Mouse (Mus musculus) layer of hippocampus, adult 11-12 months (tissue): Measurements from ENCODE around the gene Sik1.

Experiments
- DNase-seq: peaks from one replicate; pipeline ENCODE4 v3.0.0; 2022; ENCODE audit warnings: low spot score

Sik1 gene

DNA sequence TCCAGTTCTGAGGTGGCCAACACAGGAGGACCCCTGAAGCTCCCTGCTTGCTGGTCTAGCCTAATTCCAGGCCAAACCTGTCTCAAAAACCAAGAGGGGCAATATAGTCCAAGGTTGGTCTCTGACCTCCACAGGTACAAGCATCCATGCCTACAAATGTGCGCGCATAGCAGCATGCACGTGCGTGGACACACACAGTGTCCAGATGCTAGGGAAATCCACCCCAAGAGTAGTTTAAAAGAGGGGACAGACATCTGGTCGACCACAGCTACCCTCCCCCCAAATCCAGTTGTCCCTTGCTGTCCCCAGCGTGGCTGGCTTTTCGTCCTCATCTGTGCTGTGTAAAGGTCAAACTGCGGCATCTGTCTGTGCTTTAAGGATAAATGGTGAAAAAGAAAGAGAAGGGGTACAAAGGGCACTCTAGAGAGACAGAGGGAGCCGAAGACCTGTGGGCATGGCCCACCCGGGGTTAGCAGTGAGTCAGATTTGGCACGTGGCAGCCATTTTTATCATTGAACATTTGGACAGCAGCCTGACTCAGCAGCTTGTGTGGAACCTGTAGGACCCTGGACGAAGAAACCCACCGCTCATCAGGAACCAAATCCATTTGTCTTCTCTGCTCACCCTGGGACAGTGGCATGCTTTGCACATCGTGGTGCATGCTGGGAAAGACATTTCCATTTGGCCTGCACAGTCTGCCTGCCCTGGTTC is 23.6 kb downstream of the Sik1 start:
- DNase-seq, result no peak

DNA sequence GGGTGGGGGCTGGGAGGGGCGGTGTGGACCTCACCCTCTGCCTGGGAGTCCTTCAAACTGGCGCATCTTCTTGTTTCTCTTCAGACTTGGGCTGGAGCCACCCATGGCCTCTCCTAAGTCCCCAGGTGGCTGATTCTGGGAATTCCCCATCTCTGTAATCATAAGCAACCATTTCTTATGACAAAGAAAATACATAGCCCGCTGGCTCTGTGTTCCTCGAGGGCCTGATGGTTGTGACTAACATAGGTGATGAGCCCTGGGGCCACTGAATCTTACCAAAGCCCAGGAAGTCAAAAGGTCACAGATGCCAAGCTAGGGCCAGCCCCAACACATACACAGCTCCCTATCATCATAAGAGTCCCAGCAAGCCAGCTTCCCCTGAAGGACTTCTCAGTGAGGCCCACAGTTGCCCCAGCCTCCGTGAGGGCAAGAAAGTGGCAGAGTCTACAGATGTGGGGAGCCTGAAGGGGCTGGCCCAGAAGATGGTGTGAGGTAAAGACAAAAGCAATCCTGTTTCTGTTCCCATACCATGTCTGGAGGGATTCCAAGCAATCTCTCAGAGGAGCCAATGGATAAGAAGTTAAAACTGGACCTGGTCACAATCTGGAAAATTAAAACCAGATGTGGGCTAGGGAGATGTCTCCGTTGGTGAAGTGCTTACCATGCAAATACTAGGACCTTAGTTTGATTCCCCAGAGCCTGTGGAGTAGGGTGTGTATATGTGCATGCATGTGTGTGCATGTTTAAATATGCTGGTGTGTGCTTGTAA is 24.3 kb downstream of the Sik1 start:
- no peak for DNase-seq

DNA sequence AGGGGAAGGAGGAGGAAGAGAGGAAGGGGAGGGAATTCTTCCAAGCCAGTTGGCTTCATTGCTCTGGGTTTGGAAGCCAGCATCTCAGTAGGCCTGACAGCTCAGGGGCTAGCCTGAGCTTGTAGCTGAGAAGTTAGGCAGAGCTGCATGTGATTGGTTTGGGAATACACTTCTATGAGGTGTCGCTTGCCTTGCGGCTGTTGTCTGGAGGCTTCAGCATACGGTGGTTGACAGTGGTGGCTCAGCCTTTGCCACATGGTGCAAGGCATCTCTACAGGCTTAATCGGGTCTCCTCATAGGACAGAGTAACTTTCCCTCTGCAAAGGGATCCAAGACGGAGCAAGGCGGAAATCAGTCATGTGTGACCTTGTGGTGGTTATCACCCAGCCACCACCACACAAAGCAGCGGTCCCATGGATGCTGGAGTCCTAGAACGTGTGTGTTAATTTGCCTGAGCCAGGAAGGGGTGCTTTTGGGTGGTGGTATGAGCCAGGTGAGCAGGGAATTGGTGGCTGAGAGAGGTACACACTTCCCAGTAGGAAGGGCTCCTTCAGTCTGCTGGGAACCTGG is 25.0 kb downstream of the Sik1 start:
- no peak for DNase-seq

DNA sequence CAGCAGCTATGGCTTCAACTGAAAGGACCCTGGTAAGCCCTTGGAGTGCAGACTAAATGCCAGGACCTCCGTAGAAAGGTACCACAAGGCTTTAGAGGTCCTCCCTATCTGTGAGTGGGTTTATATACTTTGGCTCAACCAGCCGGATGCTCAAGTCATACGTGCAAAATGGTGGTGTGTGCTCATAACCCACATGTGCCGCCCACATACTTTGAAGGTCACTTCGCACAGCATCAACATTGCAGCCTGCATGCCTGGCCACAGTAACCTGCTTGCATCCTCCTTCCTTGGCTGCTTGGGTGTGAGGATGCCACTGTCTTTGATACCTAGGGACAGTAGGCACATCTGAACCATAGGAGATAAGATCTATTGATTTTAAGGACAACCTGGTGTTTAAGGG is 26.7 kb downstream of the Sik1 start:
- DNase-seq, result no peak

DNA sequence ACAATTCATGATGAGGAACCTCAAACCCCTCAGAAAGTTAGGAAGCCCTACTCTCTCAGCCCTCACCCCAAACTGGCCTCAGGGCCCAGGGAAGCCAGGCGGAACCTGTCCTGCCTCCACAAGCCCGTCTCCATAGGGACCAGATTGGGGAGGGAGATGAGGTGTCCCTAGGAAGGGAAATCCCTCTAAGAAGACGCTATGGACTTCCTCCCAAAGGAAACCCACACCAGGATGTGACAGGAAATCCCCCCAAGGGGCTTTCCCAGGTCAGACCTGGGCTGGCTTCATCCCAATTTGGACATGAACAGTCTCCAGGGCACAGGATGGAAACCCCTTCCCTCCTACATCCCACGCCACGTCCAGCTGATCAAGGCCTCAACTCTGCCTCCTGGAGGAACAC is 27.5 kb downstream of the Sik1 start:
- DNase-seq, result no peak

DNA sequence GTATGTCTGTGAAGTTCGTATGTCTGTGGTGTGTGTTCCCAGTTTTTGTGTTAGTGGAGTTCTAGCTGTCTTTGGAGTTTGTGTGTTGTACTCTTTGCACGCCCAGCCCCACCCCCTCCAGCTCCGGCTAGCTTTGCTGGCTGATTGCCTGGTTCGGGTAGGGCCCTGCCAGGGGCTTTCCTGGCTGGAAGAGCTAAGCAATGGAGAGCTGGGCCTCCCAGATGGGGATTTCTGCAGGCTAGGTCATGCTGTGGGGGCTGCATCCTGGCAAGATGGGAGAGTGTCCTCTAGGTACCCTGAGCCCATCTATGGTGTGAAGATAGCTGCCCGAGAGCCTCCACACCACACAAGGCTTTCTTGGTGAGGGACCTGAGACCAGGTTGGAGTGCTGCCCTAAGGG is 28.4 kb downstream of the Sik1 start:
- no peak for DNase-seq

DNA sequence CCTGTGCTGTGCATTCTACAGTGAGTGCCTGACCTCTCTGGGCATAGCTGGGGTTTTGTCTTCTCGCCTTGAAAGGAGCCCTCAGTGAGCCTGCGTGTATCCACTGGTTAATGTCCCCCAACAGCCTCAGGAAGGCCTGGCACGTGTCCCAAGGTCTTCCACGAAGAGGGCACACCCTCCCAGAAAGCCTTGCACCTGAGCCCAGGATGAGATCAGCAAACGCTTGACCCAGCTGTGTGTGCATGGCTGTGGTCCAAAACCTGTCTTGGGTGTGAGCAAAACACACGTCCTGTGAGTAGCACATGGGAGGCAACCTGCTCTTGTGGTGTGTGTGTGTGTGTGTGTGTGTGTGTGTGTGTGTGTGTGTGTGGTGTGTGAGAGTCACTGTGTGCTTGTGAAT is 28.9 kb downstream of the Sik1 start:
- DNase-seq, result no peak

DNA sequence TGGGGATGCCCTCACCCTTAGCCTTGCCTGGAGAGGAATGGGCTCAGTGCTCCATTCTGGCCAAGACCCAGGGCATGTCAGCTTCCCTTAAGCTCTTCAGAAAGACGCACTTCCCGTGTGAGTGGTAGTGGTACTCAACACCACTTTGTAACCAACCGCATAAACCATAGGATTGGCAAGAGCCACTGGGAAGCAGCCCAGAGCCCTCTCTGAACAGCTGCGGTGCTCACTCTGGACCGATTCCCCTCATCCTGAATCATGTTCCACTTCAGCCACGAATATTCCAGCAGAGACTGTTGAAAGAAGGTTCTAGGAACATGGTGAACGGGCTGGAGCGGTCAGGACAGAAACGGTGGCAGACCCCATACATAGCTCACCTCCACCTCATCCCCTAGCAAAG is 29.9 kb downstream of the Sik1 start:
- no peak for DNase-seq

DNA sequence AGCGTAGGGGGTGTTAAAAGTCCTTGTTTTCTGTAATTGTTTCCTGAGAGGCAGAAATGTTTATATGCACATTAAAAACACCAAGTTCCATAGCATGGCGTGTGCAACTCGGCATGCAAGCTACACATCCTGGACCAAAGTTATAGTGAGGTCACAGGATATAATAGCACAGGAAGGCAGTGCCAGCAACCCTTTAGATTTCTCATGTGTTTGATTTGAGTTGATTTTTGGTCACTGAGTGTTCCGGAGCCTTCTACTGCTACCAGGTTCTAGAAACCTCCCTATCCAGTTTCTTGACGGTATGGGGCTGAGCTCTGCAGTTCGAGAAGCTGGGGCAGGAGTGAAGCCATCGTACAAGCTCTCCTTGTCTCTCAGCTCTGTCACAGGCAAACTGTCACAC is 30.8 kb downstream of the Sik1 start:
- DNase-seq, result no peak

DNA sequence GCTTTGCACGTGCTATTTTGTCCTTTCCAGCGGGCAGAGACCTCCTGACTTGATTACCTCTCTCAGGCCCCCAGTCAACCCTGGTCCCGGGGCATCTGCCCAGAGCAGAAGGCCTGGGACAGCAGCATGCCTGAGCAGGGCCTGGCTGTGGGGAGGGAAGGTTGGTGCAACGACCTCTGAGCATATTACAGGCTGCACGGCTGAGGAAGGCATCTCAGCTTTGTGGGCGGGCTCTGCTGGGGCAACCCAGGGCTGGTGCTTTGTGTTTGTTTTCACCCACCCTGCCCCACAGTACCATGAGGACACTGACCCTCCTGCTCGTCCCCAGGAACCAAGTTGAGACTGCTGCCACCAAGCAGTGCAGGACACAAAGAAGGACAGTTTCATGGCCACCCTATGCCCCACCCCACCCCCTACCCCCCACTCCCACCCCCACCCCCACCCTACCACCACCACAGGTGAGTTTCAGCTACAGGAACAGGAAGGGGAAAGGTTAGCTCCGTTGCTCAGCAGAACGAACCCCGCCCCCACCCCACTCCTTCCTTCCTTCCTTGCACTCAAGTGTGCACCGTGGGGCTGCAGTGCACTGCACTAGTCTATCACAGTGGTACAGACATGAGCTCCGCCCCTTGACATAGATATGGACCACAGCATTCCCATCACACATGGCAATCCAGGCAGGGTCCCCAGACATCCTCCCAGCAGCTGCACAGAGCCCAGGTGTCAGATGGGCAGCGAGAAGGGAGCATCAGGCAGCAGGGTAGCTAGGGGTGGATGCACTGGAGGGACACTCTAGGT is 34.3 kb downstream of the Sik1 start:
- no peak for DNase-seq

DNA sequence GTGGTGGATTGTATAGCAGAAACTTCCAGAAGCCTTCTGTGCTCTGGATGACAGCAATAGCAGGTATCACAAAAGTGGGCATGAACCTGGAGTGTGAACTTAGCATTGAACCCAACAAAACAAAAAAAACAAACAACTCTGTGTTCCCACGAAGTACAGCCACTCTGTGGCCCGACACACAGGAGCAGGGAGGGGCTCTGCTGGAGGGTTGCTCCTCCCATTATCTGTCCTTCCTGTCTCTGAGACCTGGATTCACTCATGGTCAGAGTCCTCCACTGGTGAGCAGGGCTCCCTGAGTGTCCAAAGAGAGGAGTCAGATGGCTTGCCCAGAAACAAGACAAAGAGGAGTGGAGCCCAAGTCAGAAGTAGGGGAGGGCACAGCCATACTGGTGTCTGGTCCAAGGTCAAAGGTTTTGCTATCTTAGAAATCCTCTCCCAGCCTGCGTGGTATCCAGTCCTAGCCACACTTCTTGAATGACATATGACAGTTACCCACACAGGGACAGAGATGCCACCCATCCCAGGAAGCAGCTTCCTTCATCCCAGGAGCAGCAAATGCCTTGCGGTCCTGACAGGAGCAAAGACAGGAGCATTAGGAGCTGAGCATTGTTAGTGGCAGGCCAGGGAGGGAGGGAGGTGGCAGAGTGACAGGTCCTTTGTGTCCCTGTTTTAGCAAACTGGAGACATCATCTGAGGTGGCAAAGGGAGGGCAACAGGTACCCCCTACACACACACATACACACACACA is 35.3 kb downstream of the Sik1 start:
- no peak for DNase-seq

DNA sequence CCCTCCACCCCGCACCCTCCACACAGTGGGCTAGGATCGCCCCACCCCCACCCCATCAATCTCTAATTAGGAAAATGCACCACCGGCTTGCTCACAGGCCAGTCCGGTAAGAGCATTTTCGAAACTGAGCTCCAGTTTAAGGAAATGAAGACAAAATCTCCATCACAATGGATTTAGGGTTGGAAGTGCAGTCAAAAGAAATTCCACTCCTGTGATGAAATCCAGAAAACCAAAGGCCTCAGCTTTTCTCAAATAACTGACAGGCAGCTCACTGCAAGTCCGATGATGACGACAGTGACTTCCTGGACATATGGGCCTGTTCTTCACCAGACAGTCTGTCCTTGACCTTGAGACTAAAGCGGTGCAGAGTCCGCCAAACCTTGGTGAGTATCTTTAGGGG is 36.2 kb downstream of the Sik1 start:
- no peak for DNase-seq

DNA sequence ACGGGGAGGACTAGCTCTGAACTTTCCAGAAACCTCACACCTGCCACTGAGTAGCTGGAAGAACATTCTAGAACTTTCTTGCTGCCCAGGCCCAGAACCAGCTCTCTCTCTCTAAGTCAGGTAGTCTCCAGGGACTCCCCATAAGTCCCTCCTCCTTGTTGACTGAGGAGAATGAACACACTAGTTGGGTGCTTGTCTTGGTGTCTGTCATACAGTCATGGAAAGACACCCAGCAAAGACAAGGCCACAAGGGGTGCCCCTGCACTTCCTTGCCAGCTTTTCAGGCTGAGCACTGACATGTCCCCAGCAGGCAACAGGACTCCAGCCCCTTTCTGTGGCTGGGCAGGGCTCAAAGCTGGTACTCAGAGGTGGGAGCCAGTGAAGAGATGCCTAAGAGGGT is 37.8 kb downstream of the Sik1 start:
- DNase-seq, result no peak

DNA sequence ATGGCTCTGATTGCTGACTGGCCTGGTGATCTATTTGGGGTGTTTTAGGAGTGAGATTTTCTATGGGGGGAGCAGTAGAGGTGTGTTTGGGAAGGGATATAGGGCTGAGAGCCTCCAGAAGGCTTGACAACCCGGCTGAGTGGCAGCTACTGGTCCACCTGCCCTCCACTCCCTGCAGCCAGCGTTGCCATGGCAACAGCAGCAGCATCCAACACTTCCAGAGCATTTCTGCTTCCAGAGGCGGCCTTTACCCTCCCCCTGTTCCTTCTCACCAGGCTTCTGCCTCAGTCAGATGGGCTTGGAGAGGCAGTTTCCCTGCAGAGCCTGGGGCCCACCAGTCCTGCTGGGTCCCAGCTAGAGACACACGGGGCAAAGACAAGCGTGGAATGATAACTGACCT is 38.4 kb downstream of the Sik1 start:
- DNase-seq, result peak; percentile 27

DNA sequence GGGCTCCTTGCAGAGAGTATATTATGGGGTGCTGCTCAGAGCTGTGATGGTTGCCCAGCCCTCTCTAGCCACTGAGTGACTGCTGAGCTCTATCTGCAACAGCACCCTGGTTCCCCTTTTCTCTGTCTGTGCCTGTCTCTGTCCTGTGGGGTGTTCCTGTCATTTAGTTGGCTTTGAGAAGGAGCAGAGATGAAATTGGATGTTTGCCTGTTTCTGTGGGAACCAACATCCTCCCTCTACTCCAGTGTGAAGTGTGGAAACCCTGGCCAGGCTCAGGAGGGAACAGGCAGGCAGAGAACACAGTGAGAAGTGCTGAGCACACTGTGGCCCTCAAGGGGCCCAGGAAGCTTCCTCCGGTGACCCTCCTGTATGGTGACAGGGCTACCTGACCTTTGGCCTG is 40.8 kb downstream of the Sik1 start:
- peak; percentile 59 for DNase-seq

DNA sequence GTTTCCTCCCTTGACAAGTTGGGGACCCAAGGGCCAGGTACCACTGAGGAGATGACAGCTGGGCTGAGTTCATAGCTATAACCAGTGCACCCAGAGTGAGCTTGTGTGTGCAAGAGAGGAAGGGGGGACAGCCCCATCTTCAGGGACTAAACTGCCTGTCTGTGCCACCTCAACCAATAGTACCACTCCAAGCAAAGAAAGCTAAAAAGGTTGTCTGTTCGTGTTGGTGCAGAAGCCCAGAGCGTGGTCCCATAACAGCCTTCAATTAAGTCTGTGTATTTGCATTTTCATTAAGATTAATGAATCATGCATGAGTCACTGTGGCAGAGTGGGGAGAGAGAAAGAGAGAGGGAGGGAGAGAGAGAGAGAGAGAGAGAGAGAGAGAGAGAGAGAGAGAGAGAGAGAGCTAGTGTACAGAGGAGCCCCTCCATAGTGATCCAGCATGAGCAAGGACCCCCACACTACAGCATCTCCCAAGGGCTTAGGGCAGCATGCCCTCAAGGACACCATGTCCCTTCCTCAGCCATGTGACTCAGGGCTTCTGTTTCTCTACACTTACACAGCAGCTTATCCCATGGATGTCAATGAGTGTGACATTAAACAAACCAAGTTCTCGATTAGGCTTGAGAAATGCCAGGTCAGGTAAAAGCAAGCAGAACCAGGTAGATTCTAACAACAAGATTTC is 41.5 kb downstream of the Sik1 start:
- no peak for DNase-seq

DNA sequence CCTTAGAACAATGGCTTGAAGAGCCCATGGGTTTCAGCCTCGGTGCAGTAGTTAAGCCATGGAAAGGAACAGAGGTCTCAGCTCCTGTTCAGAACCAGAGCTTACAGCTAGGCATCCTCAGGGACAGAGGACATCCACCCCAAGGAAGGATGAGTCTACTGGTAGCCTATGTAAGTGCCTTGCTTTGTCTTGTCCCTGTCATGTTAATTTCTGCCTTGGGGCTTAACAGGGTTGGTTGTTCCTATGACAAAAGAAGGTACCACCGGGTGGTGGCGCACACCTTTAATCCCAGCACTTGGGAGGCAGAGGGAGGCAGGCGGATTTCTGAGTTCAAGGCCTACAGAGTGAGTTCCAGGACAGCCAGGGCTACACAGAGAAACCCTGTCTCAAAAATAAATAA is 44.3 kb downstream of the Sik1 start:
- DNase-seq, result no peak

DNA sequence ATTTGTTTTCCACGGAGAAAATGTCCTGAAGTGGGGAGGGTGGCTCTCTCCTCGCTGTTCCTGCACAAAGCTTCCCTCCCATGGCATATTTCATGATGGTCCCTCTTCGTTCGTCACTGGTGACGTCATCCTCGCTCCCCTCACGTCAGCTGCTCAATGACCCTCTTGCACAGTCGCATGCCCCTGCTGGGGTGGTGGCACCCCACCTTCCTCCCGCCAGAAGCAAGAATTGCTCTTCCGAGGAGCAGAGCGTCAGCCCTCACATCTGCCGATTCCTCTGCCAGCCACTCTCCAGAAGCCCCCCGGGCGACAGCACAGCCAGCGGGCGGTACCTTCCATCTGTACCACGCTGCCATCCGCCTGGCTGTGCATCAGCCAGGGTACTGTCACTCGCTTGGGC is 45.7 kb downstream of the Sik1 start:
- DNase-seq, result no peak

DNA sequence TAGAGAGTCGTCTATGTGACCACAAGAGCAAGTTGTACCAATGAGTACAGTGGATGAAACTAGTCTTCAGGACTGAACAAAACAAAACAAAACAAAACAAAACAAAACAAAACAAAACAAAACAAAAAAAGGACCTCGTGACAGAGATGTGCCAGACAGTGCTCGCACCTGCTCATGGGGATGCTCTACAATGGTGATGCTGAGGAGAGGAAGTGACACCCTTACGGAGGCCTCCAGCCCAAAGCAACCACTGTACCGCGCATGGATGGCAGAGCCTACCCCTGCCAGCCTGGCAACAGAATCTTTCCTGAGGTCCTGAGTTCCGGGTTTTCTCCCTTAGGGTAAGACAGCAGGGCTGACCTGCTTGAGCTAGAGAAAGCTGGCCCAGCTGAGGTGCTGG is 46.5 kb downstream of the Sik1 start:
- no peak for DNase-seq

DNA sequence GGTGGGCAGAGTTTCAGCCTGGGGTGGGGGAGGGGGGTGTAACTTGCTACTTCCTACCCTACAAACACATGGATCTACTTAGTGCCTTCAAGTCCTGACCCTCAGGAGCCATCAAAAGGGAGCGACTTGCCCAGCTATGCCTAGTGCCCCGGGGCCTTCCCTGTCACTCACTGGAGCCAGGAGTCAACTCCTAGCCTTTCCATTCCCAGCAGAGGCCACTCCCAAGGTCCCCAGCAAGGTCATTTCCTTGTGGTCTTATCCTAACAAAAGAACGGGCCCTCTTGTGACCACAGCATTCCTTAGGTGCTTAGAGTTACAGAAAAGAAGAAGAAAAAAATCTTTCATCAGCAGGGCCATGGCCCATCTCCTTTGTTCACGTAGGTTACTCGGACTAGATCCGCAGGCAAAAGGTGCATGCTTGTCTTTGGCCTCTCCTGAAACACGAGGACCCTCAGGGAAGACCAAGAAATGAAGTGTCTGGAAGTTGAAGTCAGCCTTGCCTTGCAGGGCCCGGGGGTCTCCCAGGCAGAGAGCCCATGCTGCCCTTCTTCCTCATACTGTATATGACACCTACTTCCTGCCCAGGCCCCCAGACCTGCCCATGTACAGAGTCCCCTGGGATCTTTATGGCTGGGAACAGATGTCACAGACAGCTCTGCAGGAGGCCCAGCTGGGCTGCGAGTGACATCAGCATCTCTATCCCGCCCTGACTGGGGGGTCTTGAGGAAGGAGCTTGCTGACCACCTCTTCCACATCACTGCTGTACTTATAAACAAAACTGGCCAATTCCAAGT is 47.3 kb downstream of the Sik1 start:
- DNase-seq, result no peak

DNA sequence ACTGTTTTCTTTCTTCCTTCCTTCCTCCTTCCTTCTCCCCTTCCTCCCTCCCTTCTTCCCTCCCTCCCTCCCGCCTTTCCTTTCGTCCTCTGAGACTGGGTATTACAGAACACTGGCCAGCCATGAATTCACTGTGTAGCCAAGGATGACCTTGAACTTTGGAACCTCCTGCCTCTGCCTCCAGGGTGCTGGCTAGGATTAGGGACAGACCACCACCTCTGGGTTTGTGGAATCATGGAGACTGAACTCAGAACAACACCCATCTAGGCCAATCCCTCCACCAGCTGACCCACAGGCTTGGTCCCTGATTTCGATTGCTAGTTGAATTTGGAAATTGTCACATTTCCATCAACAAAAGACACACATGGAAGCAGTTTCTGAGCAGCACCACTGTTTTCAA is 49.1 kb downstream of the Sik1 start:
- no peak for DNase-seq
